Mouse (Mus musculus): ENCODE measurements at regions not wholly inside any gene's neighbourhood (a gene's known extent, or its start where the extent isn't known, plus 50 kb on each side); places are given as distances from the start of the nearest gene placed in this dataset.

DNA sequence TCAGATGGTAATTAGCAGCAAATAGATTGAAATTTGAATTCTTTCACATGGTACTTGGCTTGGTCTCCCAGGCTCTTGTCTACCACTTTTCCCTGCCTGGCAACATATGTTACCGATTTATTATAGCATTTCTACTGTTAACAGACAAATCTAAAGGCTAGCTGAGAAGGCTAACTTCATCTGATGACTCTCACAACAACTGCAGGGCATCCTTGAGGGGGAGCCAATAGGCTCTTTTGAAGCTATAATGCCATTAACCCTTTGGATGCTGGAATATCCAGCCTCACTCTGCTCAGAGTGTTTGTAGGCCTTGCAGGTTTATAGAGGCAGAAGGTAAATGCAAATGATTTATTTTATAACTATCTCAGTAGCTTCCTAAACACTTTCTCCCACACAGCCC, 262.2 kb downstream of the Meis1 start:
- no peak for DNase-seq (ENCODE audit: low read depth, low spot score)
- H3K4me1 ChIP-seq (ENCODE audit: control insufficient read depth in 2 of 2, insufficient read depth in 2 of 2, low read length in 2 of 2, poor library complexity in 1 of 2): no peaks in the 10 kb centered on the region
- in situ Hi-C loops (cut with MboI; ENCODE audit: low sequenced_read_pairs in 2 of 2, unreplicated experiment in 2 of 2): no loop called here
- H3K36me3 ChIP-seq (ENCODE audit: control insufficient read depth, insufficient read depth, low read length, poor library complexity, severe bottlenecking): no peaks in the 10 kb centered on the region
- H3K9ac ChIP-seq (ENCODE audit: insufficient read depth, low read depth, low read length, poor library complexity, severe bottlenecking): no peak overlapping the region
- no peaks in the 10 kb centered on the region for H3K9me3 ChIP-seq (ENCODE audit: control insufficient read depth, insufficient read depth, low read depth, low read length)
- TF ChIP-seq CHD2 (IDR thresholded peaks at IDR 0.05; ENCODE audit: low read depth, low read length) (no peak), HCFC1 (IDR thresholded peaks at IDR 0.05; ENCODE audit: borderline replicate concordance, insufficient read depth, low read length) (no peak), ZNF384 (IDR thresholded peaks at IDR 0.05; ENCODE audit: low read depth, low read length) (no peak), ZC3H11A (IDR thresholded peaks at IDR 0.05; ENCODE audit: borderline replicate concordance, low read depth, low read length) (no peak), MAFK (IDR thresholded peaks at IDR 0.05; ENCODE audit: insufficient read depth, low read depth, low read length) (no peak)
- no peak overlapping the region for H3K27ac ChIP-seq (ENCODE audit: insufficient read depth, low read depth, low read length, poor library complexity, severe bottlenecking)
- no peak overlapping the region for H3K4me3 ChIP-seq (ENCODE audit: insufficient read depth in 1 of 2, low read depth in 1 of 2, low read length in 2 of 2, poor library complexity in 1 of 2, severe bottlenecking in 1 of 2)

DNA sequence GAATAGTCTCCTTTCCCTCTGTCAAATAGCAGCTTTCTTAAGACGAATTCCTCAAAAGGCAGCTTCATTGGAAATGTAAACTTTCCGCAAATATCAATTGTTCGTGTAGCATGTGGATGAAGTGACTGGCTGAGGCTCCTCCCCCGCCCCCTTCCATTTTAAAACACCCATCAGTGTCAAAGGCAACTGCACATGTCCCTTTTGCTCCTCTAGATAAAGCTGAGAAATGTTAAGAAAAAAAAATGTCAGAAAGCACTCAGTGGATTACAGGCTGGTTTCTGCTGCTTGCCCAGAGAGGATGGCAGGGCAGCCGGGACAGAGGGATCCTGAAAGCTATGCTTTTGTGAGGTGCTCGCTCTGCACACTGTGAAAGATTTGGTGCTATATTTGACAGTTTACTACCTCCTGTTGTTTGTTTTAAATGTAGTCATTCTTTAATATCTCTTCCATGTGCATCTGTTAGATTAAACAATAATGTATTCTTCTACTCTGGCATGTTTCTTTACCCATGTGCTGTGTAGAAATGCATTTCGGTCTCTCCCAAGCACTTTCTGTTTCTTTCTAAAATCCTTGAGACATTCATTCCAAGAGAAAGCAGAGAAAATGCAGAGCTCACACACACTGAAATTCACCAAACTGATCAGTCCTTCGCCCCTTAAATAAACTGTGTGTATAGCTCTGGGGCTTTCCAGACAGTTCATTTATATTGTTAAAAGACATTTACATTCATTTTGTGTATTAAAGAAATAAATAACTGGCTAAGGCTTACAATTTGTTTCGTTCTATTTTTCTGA, 263.9 kb downstream of the Meis1 start:
- Histone ChIP-seq H3K4me1 (ENCODE audit: control insufficient read depth in 2 of 2, insufficient read depth in 2 of 2, low read length in 2 of 2, poor library complexity in 1 of 2) (no peaks in the 10 kb centered on the region), H3K9me3 (ENCODE audit: control insufficient read depth, insufficient read depth, low read depth, low read length) (no peaks in the 10 kb centered on the region), H3K9ac (ENCODE audit: insufficient read depth, low read depth, low read length, poor library complexity, severe bottlenecking) (no peak overlapping the region), H3K36me3 (ENCODE audit: control insufficient read depth, insufficient read depth, low read length, poor library complexity, severe bottlenecking) (no peaks in the 10 kb centered on the region), H3K4me3 (ENCODE audit: insufficient read depth in 1 of 2, low read depth in 1 of 2, low read length in 2 of 2, poor library complexity in 1 of 2, severe bottlenecking in 1 of 2) (no peak overlapping the region), H3K27ac (ENCODE audit: insufficient read depth, low read depth, low read length, poor library complexity, severe bottlenecking) (no peak overlapping the region)
- in situ Hi-C loops (cut with MboI; ENCODE audit: low sequenced_read_pairs in 2 of 2, unreplicated experiment in 2 of 2): no loop called here
- no peak for DNase-seq (ENCODE audit: low read depth, low spot score)
- no peak for TF ChIP-seq ZC3H11A (IDR thresholded peaks at IDR 0.05; ENCODE audit: borderline replicate concordance, low read depth, low read length)
- no peak for TF ChIP-seq ZNF384 (IDR thresholded peaks at IDR 0.05; ENCODE audit: low read depth, low read length)
- no peak for TF ChIP-seq CHD2 (IDR thresholded peaks at IDR 0.05; ENCODE audit: low read depth, low read length)
- TF ChIP-seq MAFK (IDR thresholded peaks at IDR 0.05; ENCODE audit: insufficient read depth, low read depth, low read length): no peak
- TF ChIP-seq HCFC1 (IDR thresholded peaks at IDR 0.05; ENCODE audit: borderline replicate concordance, insufficient read depth, low read length): no peak

DNA sequence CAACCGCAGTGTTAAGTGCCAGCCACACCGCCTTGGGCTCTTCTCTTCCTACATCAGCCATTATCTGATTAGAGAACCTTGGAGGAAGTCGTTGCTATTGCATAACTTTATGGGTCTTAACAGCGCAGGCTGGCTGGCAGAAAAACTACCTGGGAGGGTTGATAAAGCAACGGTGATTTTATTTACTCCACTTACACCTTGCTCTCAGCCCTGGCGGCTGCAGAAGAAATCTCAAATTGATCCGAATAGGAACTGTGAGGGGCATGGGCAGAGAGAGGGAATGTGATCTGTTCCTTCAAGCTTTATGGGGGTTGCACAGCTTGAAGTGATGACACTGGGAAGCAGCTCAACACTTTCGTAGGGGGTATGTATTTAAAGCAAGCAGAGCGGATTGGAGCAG, 264.9 kb downstream of the Meis1 start:
- H3K9ac ChIP-seq (ENCODE audit: insufficient read depth, low read depth, low read length, poor library complexity, severe bottlenecking): no peak overlapping the region
- H3K27ac ChIP-seq (ENCODE audit: insufficient read depth, low read depth, low read length, poor library complexity, severe bottlenecking): no peak overlapping the region
- in situ Hi-C loops (cut with MboI; ENCODE audit: low sequenced_read_pairs in 2 of 2, unreplicated experiment in 2 of 2): no loop called here
- TF ChIP-seq CHD2 (IDR thresholded peaks at IDR 0.05; ENCODE audit: low read depth, low read length) (no peak), ZC3H11A (IDR thresholded peaks at IDR 0.05; ENCODE audit: borderline replicate concordance, low read depth, low read length) (no peak), HCFC1 (IDR thresholded peaks at IDR 0.05; ENCODE audit: borderline replicate concordance, insufficient read depth, low read length) (no peak)
- H3K9me3 ChIP-seq (ENCODE audit: control insufficient read depth, insufficient read depth, low read depth, low read length): no peaks in the 10 kb centered on the region
- no peak overlapping the region for H3K4me3 ChIP-seq (ENCODE audit: insufficient read depth in 1 of 2, low read depth in 1 of 2, low read length in 2 of 2, poor library complexity in 1 of 2, severe bottlenecking in 1 of 2)
- H3K36me3 ChIP-seq (ENCODE audit: control insufficient read depth, insufficient read depth, low read length, poor library complexity, severe bottlenecking): no peaks in the 10 kb centered on the region
- DNase-seq (ENCODE audit: low read depth, low spot score): no peak
- H3K4me1 ChIP-seq (ENCODE audit: control insufficient read depth in 2 of 2, insufficient read depth in 2 of 2, low read length in 2 of 2, poor library complexity in 1 of 2): no peaks in the 10 kb centered on the region

DNA sequence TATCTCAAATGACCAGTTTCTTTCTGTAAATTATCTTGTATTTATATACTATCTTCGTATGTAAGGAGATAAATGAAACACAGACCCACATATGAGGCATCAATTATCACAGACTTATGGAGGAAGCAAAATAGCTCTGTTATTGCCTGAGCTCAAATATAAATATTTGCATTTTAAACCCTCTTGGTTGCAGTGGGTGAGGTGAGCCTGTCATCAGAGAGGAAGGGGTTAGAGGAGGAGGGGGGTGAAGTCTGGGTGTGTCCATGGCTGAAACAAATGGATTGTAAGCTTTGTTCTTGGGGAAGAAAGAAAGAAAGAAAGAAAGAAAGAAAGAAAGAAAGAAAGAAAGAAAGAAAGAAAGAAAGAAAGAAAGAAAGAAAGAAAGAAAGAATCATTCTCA, 265.5 kb downstream of the Meis1 start:
- DNase-seq (ENCODE audit: low read depth, low spot score): no peak
- TF ChIP-seq CHD2 (IDR thresholded peaks at IDR 0.05; ENCODE audit: low read depth, low read length): no peak
- TF ChIP-seq ZC3H11A (IDR thresholded peaks at IDR 0.05; ENCODE audit: borderline replicate concordance, low read depth, low read length): no peak
- TF ChIP-seq HCFC1 (IDR thresholded peaks at IDR 0.05; ENCODE audit: borderline replicate concordance, insufficient read depth, low read length): no peak
- TF ChIP-seq MAFK (IDR thresholded peaks at IDR 0.05; ENCODE audit: insufficient read depth, low read depth, low read length): no peak
- no peak for TF ChIP-seq ZNF384 (IDR thresholded peaks at IDR 0.05; ENCODE audit: low read depth, low read length)
- Histone ChIP-seq H3K4me1 (ENCODE audit: control insufficient read depth in 2 of 2, insufficient read depth in 2 of 2, low read length in 2 of 2, poor library complexity in 1 of 2) (no peaks in the 10 kb centered on the region), H3K27ac (ENCODE audit: insufficient read depth, low read depth, low read length, poor library complexity, severe bottlenecking) (no peak overlapping the region), H3K4me3 (ENCODE audit: insufficient read depth in 1 of 2, low read depth in 1 of 2, low read length in 2 of 2, poor library complexity in 1 of 2, severe bottlenecking in 1 of 2) (no peak overlapping the region), H3K9me3 (ENCODE audit: control insufficient read depth, insufficient read depth, low read depth, low read length) (no peaks in the 10 kb centered on the region), H3K9ac (ENCODE audit: insufficient read depth, low read depth, low read length, poor library complexity, severe bottlenecking) (no peak overlapping the region), H3K36me3 (ENCODE audit: control insufficient read depth, insufficient read depth, low read length, poor library complexity, severe bottlenecking) (no peaks in the 10 kb centered on the region)
- in situ Hi-C loops (cut with MboI; ENCODE audit: low sequenced_read_pairs in 2 of 2, unreplicated experiment in 2 of 2): no loop called here

Measured in ES-E14 (cell line).